Mouse (Mus musculus) gastrocnemius, adult 2 months (tissue): ENCODE measurements around the gene Efhd2. TPM values are rescaled to one million over a fixed set of nuclear protein-coding genes. Genes with fewer than 3 reads are reported as not detected.

Source experiments
- DNase-seq: peaks from one replicate; pipeline ENCODE4 v3.0.0; 2022
- H3K27ac ChIP-seq: fragments of 200-600 bp; 2 replicates; pipeline ENCODE4 v1.8.1; 2022; ENCODE audit warnings: mild to moderate bottlenecking
- H3K4me3 ChIP-seq: fragments of 200-600 bp; 2 replicates; pipeline ENCODE4 v1.8.1; 2022; ENCODE audit warnings: mild to moderate bottlenecking, moderate library complexity
- CTCF ChIP-seq: fragments of 200-600 bp; IDR thresholded peaks from 2 replicates; pipeline ENCODE4 v1.8.1; 2022; ENCODE audit warnings: antibody characterized with exemption, mild to moderate bottlenecking, moderate library complexity
- intact Hi-C: fragments of 180-260 bp; cut with DNase I; formaldehyde crosslinking; loops from one replicate; pipeline ENCODE4 v1.15.1; 2025
- total RNA-seq, 2 experiments: library from RNA; stranded (reverse); gene quantifications; 2 replicates each; pipeline ENCODE4 v1.2.3; 2021

The Efhd2 gene
- total RNA-seq, 2 experiments from 2014 or later: 5.2 to 6.1 TPM

- intact Hi-C loops: no loop called here
- no peak for TF ChIP-seq CTCF
- DNase-seq: no peak
- Histone ChIP-seq H3K27ac (no peak overlapping the region), H3K4me3 (peak overlapping the region; percentile 85)
Measured at GRCm38 (mm10) chr4:141875481-141876108, 875 bp upstream of the Efhd2 start.

GRCm38 (mm10) chr4:141874111-141874600 is 564 bp downstream of the Efhd2 start:
- intact Hi-C loops: no loop called here
- no peak for TF ChIP-seq CTCF
- H3K27ac ChIP-seq: peak overlapping the region; percentile 86
- no peak for DNase-seq
- H3K4me3 ChIP-seq: peak overlapping the region; percentile 85

GRCm38 (mm10) chr4:141872977-141873376 is 1.7 kb downstream of the Efhd2 start:
- no peak for TF ChIP-seq CTCF
- Histone ChIP-seq H3K27ac (peak overlapping the region; percentile 86), H3K4me3 (peak overlapping the region; percentile 85)
- intact Hi-C loops: no loop called here
- no peak for DNase-seq

- no peak for TF ChIP-seq CTCF
- H3K27ac ChIP-seq: peak overlapping the region; percentile 86
- DNase-seq: peak; percentile 46
- H3K4me3 ChIP-seq: peak overlapping the region; percentile 85
- intact Hi-C loops: no loop called here
Measured at GRCm38 (mm10) chr4:141871909-141872308, 2.8 kb downstream of the Efhd2 start.

- TF ChIP-seq CTCF: no peak
- peak overlapping the region; percentile 85 for H3K4me3 ChIP-seq
- no peak for DNase-seq
- intact Hi-C loops: no loop called here
- peak overlapping the region; percentile 86 for H3K27ac ChIP-seq
Measured at GRCm38 (mm10) chr4:141871333-141871725, 3.4 kb downstream of the Efhd2 start.

GRCm38 (mm10) chr4:141870666-141871332 is 3.9 kb downstream of the Efhd2 start:
- no peak for TF ChIP-seq CTCF
- peak; percentile 61 for DNase-seq
- peak overlapping the region; percentile 86 for H3K27ac ChIP-seq
- H3K4me3 ChIP-seq: peak overlapping the region; percentile 34
- intact Hi-C loops: no loop called here

GRCm38 (mm10) chr4:141869436-141870215 is 5.1 kb downstream of the Efhd2 start:
- no peak for DNase-seq
- intact Hi-C loops: no loop called here
- peak overlapping the region; percentile 86 for H3K27ac ChIP-seq
- H3K4me3 ChIP-seq: no peak overlapping the region
- TF ChIP-seq CTCF: no peak

GRCm38 (mm10) chr4:141868051-141868450 is 6.7 kb downstream of the Efhd2 start:
- no peak for TF ChIP-seq CTCF
- intact Hi-C loops: no loop called here
- H3K4me3 ChIP-seq: no peak overlapping the region
- no peak overlapping the region; the same call in 1 of the 2 replicates for H3K27ac ChIP-seq
- DNase-seq: no peak

- DNase-seq: peak; percentile 73
- Histone ChIP-seq H3K4me3 (no peak overlapping the region), H3K27ac (peak overlapping the region; percentile 51)
- intact Hi-C loops: no loop called here
- TF ChIP-seq CTCF: no peak
Measured at GRCm38 (mm10) chr4:141867498-141867897, 7.2 kb downstream of the Efhd2 start.

GRCm38 (mm10) chr4:141866933-141867490 is 7.7 kb downstream of the Efhd2 start:
- H3K27ac ChIP-seq: peak overlapping the region; percentile 51
- peak; percentile 39 for DNase-seq

GRCm38 (mm10) chr4:141865600-141865999 is 9.1 kb downstream of the Efhd2 start:
- H3K4me3 ChIP-seq: no peak overlapping the region
- no peak for DNase-seq
- intact Hi-C loops: no loop called here
- TF ChIP-seq CTCF: no peak
- H3K27ac ChIP-seq: no peak overlapping the region

More at GRCm38 (mm10) chr4:141866933-141867490, 7.7 kb downstream of the Efhd2 start:
- intact Hi-C loops: no loop called here
- TF ChIP-seq CTCF: no peak
- no peak overlapping the region for H3K4me3 ChIP-seq

GRCm38 (mm10) chr4:141865006-141865405 is 9.7 kb downstream of the Efhd2 start:
- Histone ChIP-seq H3K27ac (no peak overlapping the region), H3K4me3 (no peak overlapping the region)
- TF ChIP-seq CTCF: no peak
- intact Hi-C loops: no loop called here
- no peak for DNase-seq
